Mouse (Mus musculus): Measurements from ENCODE around the gene Mettl22.

Gene Mettl22

GRCm38 (mm10) chr16:8509894-8510293, 39.3 kb downstream of the Mettl22 start:
- in situ Hi-C loops (cut with MboI, MseI) = no loop called here

- in situ Hi-C loops (cut with MboI, MseI) = no loop called here
These were observed 42.2 kb downstream of the Mettl22 start for GRCm38 (mm10) chr16:8512830-8513229.

GRCm38 (mm10) chr16:8513236-8513906, 42.8 kb downstream of the Mettl22 start, which contains the start of gene Abat:
Gene Abat (plus strand): TSS chr16:8513429.
- in situ Hi-C loops (cut with MboI, MseI) = no loop called here

- in situ Hi-C loops (cut with MboI, MseI) = no loop called here
These were observed 43.6 kb downstream of the Mettl22 start for GRCm38 (mm10) chr16:8514180-8514579.

- in situ Hi-C loops (cut with MboI, MseI) = no loop called here
These were observed 49.9 kb downstream of the Mettl22 start for GRCm38 (mm10) chr16:8520525-8520924.

- in situ Hi-C loops (cut with MboI, MseI) = no loop called here
These were observed 50.7 kb downstream of the Mettl22 start for GRCm38 (mm10) chr16:8521322-8521721.

GRCm38 (mm10) chr16:8523480-8524144, 53.0 kb downstream of the Mettl22 start:
- in situ Hi-C loops (cut with MboI, MseI) = no loop called here

- in situ Hi-C loops (cut with MboI, MseI) = no loop called here
These were observed 53.7 kb downstream of the Mettl22 start for GRCm38 (mm10) chr16:8524163-8524847.

GRCm38 (mm10) chr16:8525293-8525692, 54.7 kb downstream of the Mettl22 start:
- in situ Hi-C loops (cut with MboI, MseI) = no loop called here

- in situ Hi-C loops (cut with MboI, MseI) = no loop called here
These were observed 55.3 kb downstream of the Mettl22 start for GRCm38 (mm10) chr16:8525877-8526276.

GRCm38 (mm10) chr16:8529389-8529788, 58.8 kb downstream of the Mettl22 start:
- in situ Hi-C loops (cut with MboI, MseI) = no loop called here

- in situ Hi-C loops (cut with MboI, MseI) = no loop called here
These were observed 59.4 kb downstream of the Mettl22 start for GRCm38 (mm10) chr16:8530018-8530417.

GRCm38 (mm10) chr16:8532461-8532860, 61.9 kb downstream of the Mettl22 start:
- in situ Hi-C loops (cut with MboI, MseI) = no loop called here

GRCm38 (mm10) chr16:8532894-8533293, 62.3 kb downstream of the Mettl22 start:
- in situ Hi-C loops (cut with MboI, MseI) = no loop called here

GRCm38 (mm10) chr16:8533477-8533876, 62.9 kb downstream of the Mettl22 start:
- in situ Hi-C loops (cut with MboI, MseI) = no loop called here

- in situ Hi-C loops (cut with MboI, MseI) = no loop called here
These were observed 64.0 kb downstream of the Mettl22 start for GRCm38 (mm10) chr16:8534466-8535200.

- in situ Hi-C loops (cut with MboI, MseI) = no loop called here
These were observed 64.8 kb downstream of the Mettl22 start for GRCm38 (mm10) chr16:8535411-8535810.

- in situ Hi-C loops (cut with MboI, MseI) = no loop called here
These were observed 68.7 kb downstream of the Mettl22 start for GRCm38 (mm10) chr16:8539150-8539865.

Measured in regulatory T cell (primary cell).